Mouse (Mus musculus): Measurements from ENCODE around the gene Il31ra.

Il31ra gene

DNA sequence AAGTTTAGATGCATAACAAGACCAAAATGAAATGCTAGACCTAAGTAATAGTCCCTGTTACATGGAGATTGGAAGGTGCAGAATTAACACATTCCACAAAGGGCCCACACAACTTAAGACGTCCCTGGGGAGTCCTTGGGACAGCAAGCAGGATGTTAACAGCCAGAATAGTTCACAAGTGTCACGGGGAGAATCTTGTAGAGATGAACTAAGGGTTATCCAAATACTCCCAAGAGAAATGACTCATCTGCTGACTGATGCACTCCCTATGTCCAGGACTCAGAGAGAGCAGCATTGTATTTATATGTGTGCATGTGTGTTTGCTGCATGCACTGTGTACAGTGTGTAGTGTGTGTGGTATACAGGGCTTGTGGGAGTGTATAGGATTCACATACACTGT is 37.7 kb downstream of the Il31ra start:
- no peak for DNase-seq

DNA sequence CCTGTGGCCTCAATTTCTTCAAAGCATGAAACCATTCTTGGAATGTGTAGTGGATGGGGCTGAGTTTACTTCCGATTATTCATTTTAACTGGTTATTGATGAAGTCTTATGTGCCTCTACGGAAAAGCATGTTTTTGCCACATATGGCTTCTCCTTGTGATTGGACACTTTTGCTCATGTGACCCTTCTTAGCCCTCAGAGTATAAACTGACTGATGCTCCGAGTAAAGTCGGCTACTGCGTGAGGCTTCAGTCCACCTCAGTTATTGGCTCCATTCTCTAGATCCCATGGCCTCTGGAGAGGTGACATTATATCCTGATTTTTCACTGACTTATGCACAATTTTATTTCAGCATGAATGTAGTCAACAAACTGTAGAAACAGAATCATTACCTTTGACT is 40.9 kb downstream of the Il31ra start:
- DNase-seq = no peak

DNA sequence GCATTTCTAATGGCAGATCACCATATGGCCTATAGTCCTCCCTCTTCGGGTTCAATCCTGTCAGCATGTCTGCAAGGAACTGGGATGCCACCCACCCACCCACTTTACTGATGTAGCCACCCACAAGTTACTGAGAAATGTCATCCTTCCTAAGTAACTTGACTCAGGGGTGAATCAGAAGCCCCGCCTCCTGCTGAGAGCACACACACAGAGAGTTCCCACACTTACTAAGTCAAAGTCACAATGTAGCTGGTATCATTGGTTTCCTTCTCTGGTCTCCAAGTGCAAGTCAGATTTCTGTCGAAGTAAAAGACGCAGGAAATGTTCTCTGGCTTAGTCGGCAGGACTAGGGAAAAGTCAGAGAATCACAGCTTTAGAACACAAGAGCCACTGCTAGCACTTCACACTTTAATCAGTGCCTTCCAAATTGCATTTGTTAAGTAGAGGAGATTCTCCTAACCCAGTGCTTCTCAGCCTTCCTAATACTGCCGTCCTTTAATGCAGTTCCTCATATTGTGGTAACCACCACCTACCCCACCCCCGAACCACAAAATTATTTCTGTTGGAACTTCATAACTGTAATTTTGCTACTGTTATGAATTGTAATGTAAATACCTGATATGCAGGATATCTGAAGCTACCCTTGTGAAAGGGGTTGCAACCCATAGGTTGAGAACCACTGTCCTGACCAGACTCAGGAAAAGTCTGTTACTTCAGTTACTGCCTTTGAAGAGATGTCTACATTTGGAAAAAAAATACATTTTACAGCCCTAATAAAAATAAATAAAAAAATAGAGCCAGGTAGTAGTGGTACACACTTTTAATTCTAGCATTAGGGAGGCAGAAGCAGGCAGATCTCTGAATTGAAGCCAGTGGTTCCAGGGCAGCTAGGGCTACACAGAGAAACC is 42.3 kb downstream of the Il31ra start:
- no peak for DNase-seq

- no peak for DNase-seq
Observed at GRCm38 (mm10) chr13:112541223-112541975, 52.8 kb downstream of the Il31ra start.

DNA sequence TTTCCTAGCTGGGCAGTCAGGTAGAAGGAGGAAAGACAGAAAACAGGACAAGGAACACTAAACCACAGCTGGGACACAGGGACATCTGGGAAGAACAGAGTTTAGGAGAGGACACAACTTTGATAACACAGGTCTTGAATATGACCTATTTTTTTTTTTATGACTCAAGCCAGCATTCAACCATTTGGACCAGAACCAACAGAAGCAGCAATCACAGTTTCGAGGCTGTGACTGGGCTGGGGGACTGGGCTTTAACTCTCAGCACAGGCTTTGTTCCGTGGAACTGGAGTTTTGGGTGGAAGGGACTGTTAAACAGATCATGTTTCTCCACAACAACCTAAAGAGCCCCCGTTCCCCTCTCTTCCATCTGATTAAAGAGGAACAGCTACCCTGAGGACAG is 53.5 kb downstream of the Il31ra start:
- no peak for DNase-seq

DNA sequence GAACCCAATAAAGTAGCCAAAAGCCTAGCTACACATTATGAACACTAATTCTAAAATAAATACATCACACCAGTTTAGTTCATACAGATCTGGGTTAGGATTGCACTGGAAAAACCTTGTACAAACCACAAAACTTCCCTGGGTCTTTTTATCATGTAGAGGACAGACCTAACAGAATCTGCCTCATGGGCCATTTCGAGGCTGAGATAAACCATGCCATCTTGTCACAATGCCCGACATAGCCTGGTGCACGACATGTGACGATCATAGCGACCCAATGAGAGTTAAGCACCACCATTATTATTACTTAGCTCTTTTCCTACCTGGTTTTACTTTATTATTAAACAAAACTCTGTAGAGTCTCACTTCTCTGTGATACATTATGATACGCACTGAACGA is 57.1 kb downstream of the Il31ra start:
- DNase-seq = no peak

- DNase-seq = no peak
Observed at GRCm38 (mm10) chr13:112536611-112537010, 57.5 kb downstream of the Il31ra start.

DNA sequence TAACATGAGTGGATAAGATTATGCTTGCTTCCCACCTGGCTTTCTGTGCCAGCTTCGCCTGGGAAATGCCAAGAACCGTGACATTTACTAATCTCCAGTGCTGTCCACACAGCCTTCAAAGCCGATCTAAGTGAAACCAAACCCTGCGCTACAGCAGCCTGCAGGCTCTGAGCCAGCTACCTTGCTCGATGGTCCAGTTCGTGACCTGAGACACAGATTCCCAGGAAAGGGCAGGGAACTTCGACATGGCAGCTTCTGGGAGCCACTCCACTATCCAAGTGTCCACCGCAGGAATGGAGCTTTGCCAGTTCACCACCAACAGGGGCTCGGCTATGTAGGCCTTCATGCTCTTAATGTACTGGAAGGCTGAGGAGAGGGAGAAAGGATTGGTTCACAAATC is 60.6 kb downstream of the Il31ra start:
- DNase-seq = no peak

DNA sequence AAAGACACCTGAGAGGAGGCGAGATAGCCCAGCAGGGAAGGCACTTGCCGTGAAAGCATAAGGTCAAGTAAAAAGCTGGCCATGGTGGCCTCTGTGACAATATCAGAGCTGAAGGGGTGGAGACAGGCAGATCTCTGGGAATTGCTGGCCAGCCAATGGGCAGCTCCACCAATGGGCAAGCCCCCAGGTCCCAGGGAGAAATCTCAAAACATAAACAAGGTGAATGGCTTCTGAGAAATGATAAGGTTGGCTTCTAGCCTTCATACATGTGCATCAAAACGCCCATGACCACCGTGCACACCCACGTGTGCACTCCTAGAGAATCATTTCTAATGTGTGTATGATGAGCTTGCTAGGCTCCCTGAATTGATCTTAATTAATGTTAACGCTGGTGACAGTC is 61.9 kb downstream of the Il31ra start:
- DNase-seq = no peak

- DNase-seq = peak; percentile 75
Observed at GRCm38 (mm10) chr13:112529893-112530292, 64.3 kb downstream of the Il31ra start.

DNA sequence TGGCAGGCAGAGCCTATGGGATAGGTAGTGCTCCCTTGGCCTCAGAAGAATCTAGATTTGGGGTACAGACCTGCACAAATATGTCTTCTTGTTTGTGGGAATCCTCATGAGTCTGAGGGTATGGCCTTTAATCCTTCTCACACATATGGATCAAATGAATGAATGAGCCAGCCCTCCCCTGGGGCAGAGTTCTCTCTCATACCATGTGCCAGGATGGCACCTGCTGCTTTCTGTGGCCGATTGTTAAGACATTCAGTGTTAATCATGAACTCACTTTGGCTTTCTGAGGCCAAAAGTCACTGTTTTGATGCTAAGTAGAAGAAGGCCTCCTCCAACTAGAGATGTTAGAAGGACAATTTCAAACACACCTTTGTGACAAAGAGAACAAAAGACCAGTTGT is 67.0 kb downstream of the Il31ra start:
- no peak for DNase-seq

- DNase-seq = no peak
Observed at GRCm38 (mm10) chr13:112523346-112523970, 70.7 kb downstream of the Il31ra start.

- DNase-seq = no peak
Observed at GRCm38 (mm10) chr13:112522896-112523295, 71.3 kb downstream of the Il31ra start.

DNA sequence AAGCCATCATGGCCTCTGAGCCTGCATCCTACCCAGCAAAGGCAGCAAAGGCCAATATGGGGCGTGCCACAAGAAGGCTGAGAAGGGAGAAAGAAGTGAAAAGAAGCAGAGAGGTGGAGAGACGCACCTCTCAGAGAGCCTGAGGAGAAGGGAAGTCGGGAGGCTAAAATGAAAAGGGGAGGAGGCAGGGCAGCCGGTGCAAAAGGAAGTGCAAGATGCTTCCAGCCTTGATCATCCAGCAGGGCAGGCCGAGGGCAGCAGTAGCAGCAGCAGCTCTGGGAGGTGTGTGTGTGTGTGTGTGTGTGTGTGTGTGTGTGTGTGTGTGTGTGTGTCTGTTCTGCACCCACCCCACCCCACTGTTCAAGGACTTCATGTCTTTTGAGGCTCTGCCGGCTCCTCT is 71.9 kb downstream of the Il31ra start:
- DNase-seq = no peak

GRCm38 (mm10) chr13:112514546-112514945 is 79.6 kb downstream of the Il31ra start:
- no peak for DNase-seq

- no peak for DNase-seq
Observed at GRCm38 (mm10) chr13:112512824-112513223, 81.3 kb downstream of the Il31ra start.

DNA sequence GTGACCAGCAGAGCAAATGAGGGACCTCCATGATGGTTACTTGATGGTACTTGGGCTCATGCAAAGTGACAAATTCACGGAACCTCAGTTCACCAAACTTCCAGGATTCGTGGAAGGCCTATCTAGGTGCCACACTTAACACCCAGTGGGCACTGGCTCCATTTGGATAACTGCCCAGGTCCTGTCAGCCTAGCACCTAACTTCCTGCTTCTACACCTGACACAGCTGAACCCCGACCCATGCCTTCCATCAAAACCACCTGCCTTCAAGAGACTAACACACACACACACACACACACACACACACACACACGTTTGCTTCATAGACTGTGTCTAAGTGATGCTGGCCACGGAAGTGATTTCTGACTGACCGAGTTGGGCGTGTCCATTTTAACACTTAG is 82.3 kb downstream of the Il31ra start:
- no peak for DNase-seq

GRCm38 (mm10) chr13:112511261-112511660 is 82.9 kb downstream of the Il31ra start:
- DNase-seq = no peak

- DNase-seq = no peak
Observed at GRCm38 (mm10) chr13:112510437-112511212, 83.5 kb downstream of the Il31ra start.

DNA sequence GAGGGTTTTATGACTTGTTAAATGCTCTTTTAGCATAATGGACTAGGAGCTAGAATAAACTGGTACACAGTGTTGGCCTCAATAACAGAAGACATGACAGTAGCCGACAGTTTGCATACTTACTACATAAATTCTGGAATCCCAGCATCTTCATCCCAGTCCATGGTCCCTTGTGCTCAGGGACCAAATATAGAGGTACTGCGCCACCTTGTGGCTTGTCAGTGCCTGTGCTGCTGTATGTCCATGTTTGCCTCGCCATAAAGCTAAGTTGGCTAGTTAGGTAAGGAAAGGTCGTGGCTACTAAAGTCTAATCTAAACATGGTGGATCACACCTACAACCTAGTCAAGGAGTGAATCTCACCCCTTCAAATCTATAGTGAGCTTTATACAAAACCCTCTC is 84.7 kb downstream of the Il31ra start:
- peak; percentile 76 for DNase-seq

DNA sequence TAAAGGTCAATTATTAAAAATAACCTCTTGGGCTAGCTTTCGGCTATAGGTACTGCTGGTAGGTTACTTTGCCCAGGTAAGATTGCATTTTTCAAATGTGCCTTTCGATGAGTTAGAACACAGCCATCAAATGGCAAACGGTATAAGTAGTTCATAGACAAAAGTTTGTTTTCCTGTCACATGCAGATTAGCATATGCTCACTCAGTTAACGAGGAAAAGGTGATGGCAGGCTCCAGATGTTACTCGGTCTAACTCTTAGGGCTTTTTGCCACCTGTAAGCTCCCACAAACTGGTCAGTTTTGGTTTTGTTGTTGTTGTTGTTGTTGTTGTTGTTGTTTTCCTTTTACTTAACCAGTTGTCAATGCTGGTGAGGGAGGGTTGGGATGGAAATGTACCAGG is 85.7 kb downstream of the Il31ra start:
- DNase-seq = no peak

DNA sequence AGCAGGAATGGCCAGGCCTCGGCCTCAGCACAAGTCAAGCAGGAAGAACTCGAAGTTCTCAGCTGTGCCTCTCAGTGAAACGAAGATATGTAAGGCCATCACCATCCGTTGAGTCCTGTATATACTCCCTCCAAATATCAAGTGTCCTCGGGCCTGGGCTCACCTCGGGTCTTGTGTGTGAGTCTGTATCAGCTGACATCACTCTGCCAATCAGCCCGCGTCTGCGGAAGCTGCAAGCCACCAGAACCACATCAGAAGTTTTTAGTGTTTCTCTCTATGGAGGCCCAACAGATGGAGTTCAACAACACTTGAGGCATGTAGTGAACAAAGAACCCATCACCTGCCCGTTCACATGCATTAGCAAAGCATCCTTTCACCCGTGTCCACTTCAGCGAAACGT is 86.5 kb downstream of the Il31ra start:
- DNase-seq = no peak

DNA sequence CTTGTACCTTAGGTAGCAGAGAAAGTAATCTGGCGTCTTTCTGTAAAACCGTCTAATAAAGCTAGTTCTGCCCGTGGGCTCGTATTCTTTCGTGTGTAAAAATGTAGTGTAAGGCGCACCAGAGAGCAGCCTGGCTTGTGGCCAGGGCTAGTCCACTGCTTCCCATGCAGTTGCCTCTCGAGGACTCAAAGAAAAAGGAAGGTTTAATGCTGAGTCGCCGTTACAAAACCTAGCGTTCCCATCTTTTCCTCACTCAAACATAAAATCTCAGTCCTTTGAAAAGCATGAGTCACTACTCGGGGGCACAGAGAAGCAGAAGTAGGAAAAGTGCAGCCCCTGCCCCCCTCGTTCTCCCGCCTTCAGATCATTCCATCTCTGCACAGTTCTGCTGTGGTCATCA is 87.4 kb downstream of the Il31ra start:
- no peak for DNase-seq
